Mouse (Mus musculus) MEL (cell line): ENCODE measurements around the gene F2r. TPM values are rescaled to one million over a fixed set of nuclear protein-coding genes. Genes with fewer than 3 reads are reported as not detected.

Experiments used
- DNase-seq: peaks from one replicate; pipeline ENCODE4 v3.0.0; 2011; ENCODE audit warnings: low read depth, low spot score
- H3K27ac ChIP-seq: 2 replicates; pipeline ENCODE4 v1.5.1; 2012; ENCODE audit warnings: low read depth, mild to moderate bottlenecking, control low read depth, low read length, moderate library complexity; ENCODE audit not compliant: control insufficient read depth
- H3K27me3 ChIP-seq, 2 experiments: fragments of 150-350 bp in 1 of 2; sonication (generic) in 1 of 2; 2 replicates each; pipeline ENCODE4 v1.6.1; 2012; ENCODE audit warnings: low read length in 2 of 2, mild to moderate bottlenecking in 2 of 2, improper control_type of control experiment in 1 of 2, moderate library complexity in 1 of 2; ENCODE audit not compliant: insufficient read depth in 2 of 2, control insufficient read depth in 1 of 2
- H3K36me3 ChIP-seq, 2 experiments: 2 replicates each; pipeline ENCODE4 v1.6.1; 2012 to 2014; ENCODE audit warnings: low read length in 2 of 2, improper control_type of control experiment in 1 of 2, inconsistent platforms in 1 of 2, mild to moderate bottlenecking in 1 of 2; ENCODE audit not compliant: insufficient read depth in 2 of 2, control insufficient read depth in 1 of 2
- H3K4me1 ChIP-seq, 2 experiments: fragments of 150-350 bp in 1 of 2; sonication (generic) in 1 of 2; 2 replicates each; pipeline ENCODE4 v1.6.1; 2012; ENCODE audit warnings: low read length in 2 of 2, improper control_type of control experiment in 1 of 2, mild to moderate bottlenecking in 1 of 2; ENCODE audit not compliant: insufficient read depth in 2 of 2, control insufficient read depth in 1 of 2
- H3K4me3 ChIP-seq, 2 experiments: fragments of 150-350 bp in 1 of 2; sonication (generic) in 1 of 2; 2 replicates each; pipeline ENCODE4 v1.5.1; 2012; ENCODE audit warnings: low read depth in 2 of 2, low read length in 2 of 2, mild to moderate bottlenecking in 2 of 2, moderate library complexity in 2 of 2, control low read depth in 1 of 2, improper control_type of control experiment in 1 of 2; ENCODE audit not compliant: control insufficient read depth in 1 of 2, insufficient read depth in 1 of 2
- H3K79me2 ChIP-seq: 2 replicates; pipeline ENCODE4 v1.6.1; 2012; ENCODE audit warnings: mild to moderate bottlenecking, low read length, moderate library complexity; ENCODE audit not compliant: control insufficient read depth, poor library complexity, insufficient read depth
- H3K9ac ChIP-seq: 2 replicates; pipeline ENCODE4 v1.6.1; 2012; ENCODE audit warnings: low read depth, mild to moderate bottlenecking, control low read depth, low read length, moderate library complexity; ENCODE audit not compliant: control insufficient read depth, poor library complexity, severe bottlenecking
- H3K9me3 ChIP-seq: fragments of 150-350 bp; sonication (generic); replicated peaks from 2 replicates; pipeline ENCODE4 v1.6.1; 2012; ENCODE audit warnings: mild to moderate bottlenecking, low read length, improper control_type of control experiment, moderate library complexity; ENCODE audit not compliant: insufficient read depth
- CHD1 ChIP-seq: IDR thresholded peaks from 2 replicates; pipeline ENCODE4 v1.6.1; 2012; ENCODE audit warnings: low read depth, mild to moderate bottlenecking, inconsistent platforms, low read length, improper control_type of control experiment
- EP300 ChIP-seq, 2 experiments: IDR thresholded peaks; 2 replicates each; pipeline ENCODE4 v1.6.1; 2011; ENCODE audit warnings: improper control_type of control experiment in 2 of 2, low read length in 2 of 2, low read depth in 1 of 2, mild to moderate bottlenecking in 1 of 2
- HCFC1 ChIP-seq: IDR thresholded peaks from 2 replicates; pipeline ENCODE4 v1.6.1; 2012; ENCODE audit warnings: low read depth, mild to moderate bottlenecking, inconsistent platforms, low read length, improper control_type of control experiment, moderate library complexity
- JUND ChIP-seq: IDR thresholded peaks from 2 replicates; pipeline ENCODE4 v1.6.1; 2011; ENCODE audit warnings: low read depth, mild to moderate bottlenecking, improper control_type of control experiment, low read length
- KAT2A ChIP-seq: conservative IDR thresholded peaks from 2 replicates; pipeline ENCODE4 v1.6.1; 2012; ENCODE audit warnings: low read depth, low read length, improper control_type of control experiment, inconsistent platforms
- MAX ChIP-seq: IDR thresholded peaks from 2 replicates; pipeline ENCODE4 v1.6.1; 2011; ENCODE audit warnings: low read length, improper control_type of control experiment
- NRF1 ChIP-seq: IDR thresholded peaks from 2 replicates; pipeline ENCODE4 v1.6.1; 2014; ENCODE audit warnings: low read depth, mild to moderate bottlenecking, inconsistent platforms, low read length, improper control_type of control experiment, moderate library complexity; ENCODE audit not compliant: poor library complexity, insufficient read depth, severe bottlenecking
- POLR2AphosphoS5 ChIP-seq: IDR thresholded peaks from 2 replicates; pipeline ENCODE4 v1.6.1; 2012; ENCODE audit warnings: low read depth, borderline replicate concordance, mild to moderate bottlenecking, inconsistent platforms, low read length, moderate library complexity, mixed read lengths
- RAD21 ChIP-seq: IDR thresholded peaks from 2 replicates; pipeline ENCODE4 v1.6.1; 2011; ENCODE audit warnings: mild to moderate bottlenecking, low read depth, low read length, improper control_type of control experiment
- SMC3 ChIP-seq: IDR thresholded peaks from 2 replicates; pipeline ENCODE4 v1.6.1; 2011; ENCODE audit warnings: low read depth, low read length, improper control_type of control experiment
- USF1 ChIP-seq: IDR thresholded peaks from 2 replicates; pipeline ENCODE4 v1.6.1; 2014; ENCODE audit warnings: low read depth, mild to moderate bottlenecking, inconsistent platforms, low read length, improper control_type of control experiment, moderate library complexity
- USF2 ChIP-seq, 2 experiments: IDR thresholded peaks; 2 replicates each; pipeline ENCODE4 v1.6.1; 2011 to 2012; ENCODE audit warnings: improper control_type of control experiment in 2 of 2, low read length in 2 of 2, borderline replicate concordance in 1 of 2, inconsistent platforms in 1 of 2, low read depth in 1 of 2, mild to moderate bottlenecking in 1 of 2; ENCODE audit not compliant: insufficient read depth in 1 of 2
- polyA plus RNA-seq, 2 experiments: library from polyadenylated mRNA; stranded (reverse) in 1 of 2; unstranded in 1 of 2; fragments of >175 nt in 1 of 2; fragments of >200 nt in 1 of 2; gene quantifications; 2 replicates each; pipeline versions ENCODE4 v1.2.1 to v1.2.4; 2012; ENCODE audit warnings: low replicate concordance in 2 of 2, low read depth in 1 of 2; ENCODE audit not compliant: insufficient read length in 2 of 2, insufficient read depth in 1 of 2, missing spikeins in 1 of 2
- total RNA-seq: library from RNA; depleted of rRNA; stranded (reverse); fragments of 300-350 nt; gene quantifications from 2 replicates; pipeline ENCODE4 v1.2.3, GENCODE M21; 2012

Gene F2r
- total and polyA plus RNA-seq, 3 experiments, result 19.1 to 32.7 TPM; not detected in 1

DNA sequence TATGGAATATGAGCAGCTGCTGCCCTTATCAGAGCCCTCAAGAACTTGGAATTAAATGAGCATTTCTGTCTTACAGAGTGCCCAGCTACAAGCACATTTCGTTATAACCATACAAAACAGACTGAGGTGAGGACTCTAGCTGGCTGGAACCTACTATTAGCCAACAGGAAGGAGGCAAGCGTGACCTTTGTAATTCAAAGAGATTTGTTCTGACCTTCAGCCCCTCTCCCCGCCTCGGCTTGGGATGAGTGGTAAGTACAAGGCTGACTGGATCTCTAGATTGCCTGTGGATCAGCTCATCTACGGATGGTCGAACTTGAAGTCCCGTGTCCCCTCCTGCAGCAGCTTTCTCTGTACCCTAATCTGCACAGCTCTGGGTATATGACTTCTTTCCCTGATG, 8.4 kb upstream of the F2r start:
- Histone ChIP-seq H3K9ac (no peak overlapping the region), H3K79me2 (no peaks in the 10 kb centered on the region), H3K36me3 (peaks cover 0 to 5% of the 10 kb centered on the region in 2 experiments; a peak in 3 of 4 replicates), H3K4me3 (no peak overlapping the region), H3K27ac (no peak overlapping the region), H3K27me3 (no peaks in the 10 kb centered on the region), H3K9me3 (no peaks in the 10 kb centered on the region), H3K4me1 (peaks cover 0 to 4% of the 10 kb centered on the region in 2 experiments; a peak in 3 of 4 replicates)
- DNase-seq, result no peak
- TF ChIP-seq CHD1 (no peak), KAT2A (no peak), EP300 (IDR thresholded peaks at IDR 0.05; ENCODE audit: low read depth in 1 of 2, low read length in 2 of 2) (no peak), MAX (no peak), USF2 (IDR thresholded peaks at IDR 0.05; ENCODE audit: borderline replicate concordance in 1 of 2, insufficient read depth in 1 of 2, low read depth in 1 of 2, low read length in 2 of 2) (no peak), USF1 (no peak), HCFC1 (no peak)

DNA sequence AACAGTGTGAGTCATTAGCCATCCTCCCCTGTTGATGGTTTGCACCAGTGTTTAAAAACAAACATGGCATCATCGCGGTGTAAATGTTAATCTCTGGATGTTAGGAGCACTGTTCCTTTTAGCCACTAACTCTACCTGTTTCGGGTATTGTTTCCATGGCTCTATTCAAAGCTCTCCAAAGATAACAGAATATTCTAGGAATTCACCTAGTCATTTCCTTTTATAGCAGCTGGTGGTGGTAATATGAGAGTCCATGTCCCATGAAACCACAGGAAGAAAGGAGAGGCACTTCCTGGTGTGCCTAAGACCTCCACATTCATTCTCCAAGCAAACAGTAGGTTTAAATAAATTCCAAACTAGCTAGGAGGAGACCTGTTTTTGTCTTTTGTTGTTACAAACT, 4.8 kb upstream of the F2r start:
- Histone ChIP-seq H3K27me3 (no peaks in the 10 kb centered on the region), H3K4me1 (no peaks in the 10 kb centered on the region), H3K36me3 (no peaks in the 10 kb centered on the region; a peak in 1 of 4 replicates), H3K79me2 (peaks cover 1% of the 10 kb centered on the region), H3K27ac (no peak overlapping the region), H3K9me3 (no peaks in the 10 kb centered on the region), H3K9ac (no peak overlapping the region), H3K4me3 (no peak overlapping the region)
- TF ChIP-seq JUND, result no peak
- no peak for DNase-seq

DNA sequence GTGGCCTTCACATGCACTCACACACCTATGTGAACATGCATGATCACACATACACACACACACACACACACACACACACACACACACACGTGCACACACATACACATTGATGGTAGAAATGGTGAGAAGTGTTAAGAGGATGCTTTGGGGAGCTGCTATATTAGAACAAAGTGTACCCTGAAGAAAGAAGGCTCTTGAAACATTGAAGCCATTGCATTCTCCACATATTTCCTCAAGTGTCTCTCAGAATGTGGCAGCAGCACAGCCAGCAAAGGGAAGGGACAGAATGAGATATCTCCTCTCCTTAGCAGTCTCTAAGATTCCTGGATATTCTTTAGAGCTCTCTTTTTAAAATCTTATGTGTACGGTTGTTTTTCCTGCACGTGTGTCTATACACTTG, 3.3 kb upstream of the F2r start:
- Histone ChIP-seq H3K79me2 (peaks cover 9% of the 10 kb centered on the region), H3K36me3 (peaks cover 0 to 3% of the 10 kb centered on the region in 2 experiments; a peak in 2 of 4 replicates), H3K27ac (no peak overlapping the region), H3K4me1 (no peaks in the 10 kb centered on the region; a peak in 1 of 4 replicates), H3K9me3 (no peaks in the 10 kb centered on the region), H3K9ac (no peak overlapping the region), H3K4me3 (no peak overlapping the region), H3K27me3 (no peaks in the 10 kb centered on the region)
- no peak for TF ChIP-seq NRF1
- TF ChIP-seq USF2 (IDR thresholded peaks at IDR 0.05; ENCODE audit: borderline replicate concordance in 1 of 2, insufficient read depth in 1 of 2, low read depth in 1 of 2, low read length in 2 of 2), result no peak
- TF ChIP-seq RAD21, result no peak
- TF ChIP-seq POLR2AphosphoS5, result no peak
- no peak for TF ChIP-seq SMC3
- DNase-seq, result no peak
